Comparison of ENCODE assay signal across 28 mouse cellular contexts in the genomic region with DNA sequence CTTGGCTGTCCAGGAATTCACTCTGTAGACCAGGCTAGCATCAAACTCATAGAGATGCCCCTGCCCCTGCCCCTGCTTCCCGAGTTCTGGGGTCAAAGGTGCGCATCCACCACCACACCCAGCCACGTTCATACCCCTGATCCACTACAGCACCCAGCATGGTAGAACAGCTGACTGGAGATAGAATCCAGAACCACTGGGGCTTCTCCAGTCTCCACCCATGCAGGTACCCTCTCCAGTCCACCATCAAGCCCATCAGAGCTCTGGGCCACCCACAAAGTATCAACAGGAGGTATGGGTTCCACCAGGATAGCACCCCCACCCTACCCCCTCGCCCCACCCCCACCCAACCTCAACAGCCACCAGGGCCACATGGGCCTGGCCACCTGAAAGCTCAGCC. TPM values are rescaled to one million over a fixed set of nuclear protein-coding genes. Genes with fewer than 3 reads are reported as not detected.
DNase-seq lines count a peak whose midpoint lies in the region; ATAC-seq lines count a peak whose summit lies in the region.
"Had no signal": no experiment of that assay in that cellular context is flagged by ENCODE, and none has a peak within 500 bp of the region (broad histone marks: within the 10 kb centered on the region; RNA-seq: fewer than 3 reads in every experiment).

No protein-coding gene starts in this region.

- no peak overlapping the region for H3K9ac ChIP-seq in heart, embryonic 15.5 days
- H3K9ac ChIP-seq in limb, embryonic 12.5 days (replicated peaks): no peak overlapping the region
- H3K9ac ChIP-seq in embryonic facial prominence, embryonic 14.5 days (ENCODE audit: low read depth, low read length): no peak overlapping the region
- no peak overlapping the region for H3K9ac ChIP-seq in forebrain, embryonic 12.5 days
- H3K9ac ChIP-seq: intestine, embryonic 15.5 days; midbrain, embryonic 13.5 days; stomach, embryonic 15.5 days had no signal

- 70% methylated on average over 4 of the region's 4 CpGs for WGBS in heart, embryonic 15.5 days
- 73% methylated on average over 4 of the region's 4 CpGs for WGBS in limb, embryonic 12.5 days
- 82% methylated on average over 4 of the region's 4 CpGs for WGBS in limb, embryonic 10.5 days
- 80% methylated on average over 4 of the region's 4 CpGs for whole genome bisulfite sequencing in embryonic facial prominence, embryonic 10.5 days
- 66% methylated on average over 4 of the region's 4 CpGs for WGBS in embryonic facial prominence, embryonic 14.5 days
- 77% methylated on average over 4 of the region's 4 CpGs for WGBS in forebrain, embryonic 12.5 days

- no peak for ATAC-seq in heart, embryonic 15.5 days (replicated peaks; ENCODE audit: insufficient number of reproducible peaks, insufficient read depth, low FRiP score, low read depth)
- ATAC-seq in limb, embryonic 12.5 days (ENCODE audit: insufficient number of reproducible peaks, insufficient read depth, low FRiP score, low TSS enrichment, low read depth): no peak
- ATAC-seq in embryonic facial prominence, embryonic 14.5 days (ENCODE audit: low read depth): no peak
- no peak for ATAC-seq in forebrain, embryonic 12.5 days (ENCODE audit: low FRiP score)
- ATAC-seq: hindbrain, embryonic 16.5 days; intestine, embryonic 15.5 days; midbrain, embryonic 13.5 days had no signal

- H3K4me3 ChIP-seq in heart, embryonic 15.5 days: no peak overlapping the region
- no peak overlapping the region for H3K4me3 ChIP-seq in limb, embryonic 12.5 days (replicated peaks)
- no peak overlapping the region for H3K4me3 ChIP-seq in limb, embryonic 10.5 days
- H3K4me3 ChIP-seq in embryonic facial prominence, embryonic 10.5 days: 0 out of 2 replicates have a peak overlapping the region, but pooled peaks have one; percentile 3
- no peak overlapping the region for H3K4me3 ChIP-seq in embryonic facial prominence, embryonic 14.5 days (ENCODE audit: low read depth, low read length)
- no peak overlapping the region for H3K4me3 ChIP-seq in forebrain, embryonic 12.5 days (replicated peaks)
- H3K4me3 ChIP-seq: intestine, embryonic 15.5 days; left cerebral cortex, adult 2 months; megakaryocyte, embryonic 14.5 days; midbrain, embryonic 13.5 days; stomach, embryonic 15.5 days had no signal

- peaks cover 4% of the 10 kb centered on the region for H3K36me3 ChIP-seq in heart, embryonic 15.5 days
- peaks cover 21% of the 10 kb centered on the region for H3K36me3 ChIP-seq in limb, embryonic 12.5 days
- H3K36me3 ChIP-seq in limb, embryonic 10.5 days: peaks cover 28% of the 10 kb centered on the region
- peaks cover 25% of the 10 kb centered on the region for H3K36me3 ChIP-seq in embryonic facial prominence, embryonic 10.5 days (replicated peaks)
- peaks cover 21% of the 10 kb centered on the region for H3K36me3 ChIP-seq in embryonic facial prominence, embryonic 14.5 days (ENCODE audit: control insufficient read depth, insufficient read depth, low read length)
- H3K36me3 ChIP-seq in forebrain, embryonic 12.5 days (replicated peaks): no peaks in the 10 kb centered on the region
- H3K36me3 ChIP-seq: intestine, embryonic 15.5 days; midbrain, embryonic 13.5 days; stomach, embryonic 15.5 days had no signal

- no peak for DNase-seq in heart, postnatal 10 days
- no peak for DNase-seq in limb, embryonic 10.5 days (ENCODE audit: low spot score)
- DNase-seq in embryonic facial prominence, embryonic 10.5 days (ENCODE audit: low spot score): no peak
- DNase-seq in embryonic facial prominence, embryonic 14.5 days (ENCODE audit: low spot score): no peak
- DNase-seq in frontal cortex, postnatal 25 days (ENCODE audit: low spot score in 2 of 2): no peak
- DNase-seq: adrenal gland, postnatal 10 days; cerebellum, adult 9-10 months; left cerebral cortex, postnatal 4 days; lung, adult 2 months; thymus, postnatal 25 days had no signal

- intact Hi-C loops in heart, postnatal 10 days (cut with DNase I): no loop called here

- H3K4me1 ChIP-seq in heart, embryonic 15.5 days (replicated peaks): peaks cover 60% of the 10 kb centered on the region
- H3K4me1 ChIP-seq in limb, embryonic 12.5 days (replicated peaks): peaks cover 49% of the 10 kb centered on the region
- peaks cover 54% of the 10 kb centered on the region for H3K4me1 ChIP-seq in limb, embryonic 10.5 days
- H3K4me1 ChIP-seq in embryonic facial prominence, embryonic 10.5 days: peaks cover 59% of the 10 kb centered on the region
- H3K4me1 ChIP-seq in embryonic facial prominence, embryonic 14.5 days (ENCODE audit: control insufficient read depth, insufficient read depth, low read length): peaks cover 48% of the 10 kb centered on the region
- H3K4me1 ChIP-seq in forebrain, embryonic 12.5 days: peaks cover 5% of the 10 kb centered on the region

- peak overlapping the region; percentile 85; the same call in 1 of the 2 replicates for H3K4me2 ChIP-seq in heart, embryonic 15.5 days
- H3K4me2 ChIP-seq in limb, embryonic 12.5 days: 0 out of 2 replicates have a peak overlapping the region, but pooled peaks have one; percentile 2
- no peak overlapping the region for H3K4me2 ChIP-seq in embryonic facial prominence, embryonic 14.5 days (ENCODE audit: low read depth, low read length)
- H3K4me2 ChIP-seq in forebrain, embryonic 12.5 days: no peak overlapping the region
- H3K4me2 ChIP-seq: intestine, embryonic 15.5 days; midbrain, embryonic 13.5 days; stomach, embryonic 15.5 days had no signal

- H3K27ac ChIP-seq in heart, embryonic 15.5 days: peak overlapping the region; percentile 32
- no peak overlapping the region for H3K27ac ChIP-seq in limb, embryonic 12.5 days
- no peak overlapping the region for H3K27ac ChIP-seq in limb, embryonic 10.5 days
- H3K27ac ChIP-seq in embryonic facial prominence, embryonic 10.5 days (replicated peaks): no peak overlapping the region
- 0 out of 2 replicates have a peak overlapping the region, but pooled peaks have one; percentile 6 for H3K27ac ChIP-seq in embryonic facial prominence, embryonic 14.5 days (replicated peaks; ENCODE audit: low read depth, low read length)
- no peak overlapping the region for H3K27ac ChIP-seq in forebrain, embryonic 12.5 days
- H3K27ac ChIP-seq: intestine, embryonic 15.5 days; left cerebral cortex, adult 2 months; midbrain, embryonic 13.5 days; stomach, embryonic 15.5 days had no signal

- no peaks in the 10 kb centered on the region for H3K27me3 ChIP-seq in heart, embryonic 15.5 days
- no peaks in the 10 kb centered on the region for H3K27me3 ChIP-seq in limb, embryonic 12.5 days
- H3K27me3 ChIP-seq in limb, embryonic 10.5 days (ENCODE audit: low read depth, poor library complexity, severe bottlenecking): no peaks in the 10 kb centered on the region
- H3K27me3 ChIP-seq in embryonic facial prominence, embryonic 10.5 days (replicated peaks; ENCODE audit: low read depth, poor library complexity, severe bottlenecking): no peaks in the 10 kb centered on the region; the same call in 1 of the 2 replicates
- H3K27me3 ChIP-seq in embryonic facial prominence, embryonic 14.5 days (replicated peaks; ENCODE audit: control insufficient read depth, insufficient read depth, low read length): no peaks in the 10 kb centered on the region
- peaks cover 9% of the 10 kb centered on the region; the same call in 1 of the 2 replicates for H3K27me3 ChIP-seq in forebrain, embryonic 12.5 days
- H3K27me3 ChIP-seq: intestine, embryonic 15.5 days; stomach, embryonic 15.5 days had no signal

- H3K9me3 ChIP-seq in heart, embryonic 15.5 days (replicated peaks): no peaks in the 10 kb centered on the region
- H3K9me3 ChIP-seq in limb, embryonic 12.5 days: no peaks in the 10 kb centered on the region
- H3K9me3 ChIP-seq in limb, embryonic 10.5 days (replicated peaks): no peaks in the 10 kb centered on the region
- H3K9me3 ChIP-seq in embryonic facial prominence, embryonic 10.5 days: no peaks in the 10 kb centered on the region
- no peaks in the 10 kb centered on the region for H3K9me3 ChIP-seq in embryonic facial prominence, embryonic 14.5 days (ENCODE audit: control insufficient read depth, low read length)
- H3K9me3 ChIP-seq in forebrain, embryonic 12.5 days: no peaks in the 10 kb centered on the region
- H3K9me3 ChIP-seq: intestine, embryonic 15.5 days; megakaryocyte, embryonic 14.5 days; midbrain, embryonic 13.5 days; stomach, embryonic 15.5 days had no signal

RNA-seq across cellular contexts. Expression of a gene that starts 2.0 kb away (rescaled TPM):
- polyA plus RNA-seq in heart, embryonic 15.5 days (2015; fragmentation: Nextera tagmentation; extraction: Ambion mirVana): 52.1 and 60.0 TPM in 2 replicates
- total RNA-seq in heart, postnatal 10 days (2021): 100 to 1,000 TPM in 1 of 2 experiments, 10 to 100 TPM in 1; 97.7 to 104 TPM
- polyA plus RNA-seq in limb, embryonic 12.5 days (2016; fragmentation: Nextera tagmentation; extraction: Ambion mirVana): 51.2 and 56.3 TPM in 2 replicates
- 29.1 and 31.5 TPM in 2 replicates for polyA plus RNA-seq in limb, embryonic 10.5 days (2016; fragmentation: Nextera tagmentation; extraction: Ambion mirVana)
- polyA plus RNA-seq in embryonic facial prominence, embryonic 10.5 days (2016; fragmentation: Nextera tagmentation; extraction: Ambion mirVana): 30.9 and 31.0 TPM in 2 replicates
- polyA plus RNA-seq in embryonic facial prominence, embryonic 14.5 days (2014; fragmentation: Nextera tagmentation; extraction: Ambion mirVana): 83.8 and 102 TPM in 2 replicates
- polyA plus RNA-seq in forebrain, embryonic 12.5 days (2016; fragmentation: Nextera tagmentation; extraction: Ambion mirVana): 21.6 and 24.9 TPM in 2 replicates

RNA-seq across cellular contexts. Expression of a gene that starts 6.1 kb away (rescaled TPM):
- 12.1 and 17.6 TPM in 2 replicates for polyA plus RNA-seq in heart, embryonic 15.5 days (2015; fragmentation: Nextera tagmentation; extraction: Ambion mirVana)
- 10 to 100 TPM; 47.0 to 49.5 TPM for total RNA-seq in heart, postnatal 10 days (2021)
- polyA plus RNA-seq in limb, embryonic 12.5 days (2016; fragmentation: Nextera tagmentation; extraction: Ambion mirVana): 23.5 and 26.0 TPM in 2 replicates
- polyA plus RNA-seq in limb, embryonic 10.5 days (2016; fragmentation: Nextera tagmentation; extraction: Ambion mirVana): 13.3 and 13.5 TPM in 2 replicates
- polyA plus RNA-seq in embryonic facial prominence, embryonic 10.5 days (2016; fragmentation: Nextera tagmentation; extraction: Ambion mirVana): 10.6 and 12.2 TPM in 2 replicates
- polyA plus RNA-seq in embryonic facial prominence, embryonic 14.5 days (2014; fragmentation: Nextera tagmentation; extraction: Ambion mirVana): 23.0 and 23.4 TPM in 2 replicates
- 16.3 and 16.6 TPM in 2 replicates for polyA plus RNA-seq in forebrain, embryonic 12.5 days (2016; fragmentation: Nextera tagmentation; extraction: Ambion mirVana)

RNA-seq across cellular contexts. Expression of a gene that starts 30.1 kb away (rescaled TPM):
- polyA plus RNA-seq in heart, embryonic 15.5 days (2015; fragmentation: Nextera tagmentation; extraction: Ambion mirVana): 141 and 144 TPM in 2 replicates
- total RNA-seq in heart, postnatal 10 days (2021): 100 to 1,000 TPM; 583 to 610 TPM
- 32.3 and 32.5 TPM in 2 replicates for polyA plus RNA-seq in limb, embryonic 12.5 days (2016; fragmentation: Nextera tagmentation; extraction: Ambion mirVana)
- polyA plus RNA-seq in limb, embryonic 10.5 days (2016; fragmentation: Nextera tagmentation; extraction: Ambion mirVana): 29.7 and 31.5 TPM in 2 replicates
- polyA plus RNA-seq in embryonic facial prominence, embryonic 10.5 days (2016; fragmentation: Nextera tagmentation; extraction: Ambion mirVana): 38.2 and 38.6 TPM in 2 replicates
- polyA plus RNA-seq in embryonic facial prominence, embryonic 14.5 days (2014; fragmentation: Nextera tagmentation; extraction: Ambion mirVana): 37.0 and 37.5 TPM in 2 replicates
- polyA plus RNA-seq in forebrain, embryonic 12.5 days (2016; fragmentation: Nextera tagmentation; extraction: Ambion mirVana): 61.2 and 63.1 TPM in 2 replicates

RNA-seq across cellular contexts. Expression of a gene that starts 51.0 kb away (rescaled TPM):
- polyA plus RNA-seq in heart, embryonic 15.5 days (2015; fragmentation: Nextera tagmentation; extraction: Ambion mirVana): 130 and 171 TPM in 2 replicates
- total RNA-seq in heart, postnatal 10 days (2021): 100 to 1,000 TPM; 204 to 360 TPM
- 0.28 TPM in 1 of 2 replicates, not detected in the other for polyA plus RNA-seq in limb, embryonic 12.5 days (2016; fragmentation: Nextera tagmentation; extraction: Ambion mirVana)
- not detected in 2 replicates for polyA plus RNA-seq in limb, embryonic 10.5 days (2016; fragmentation: Nextera tagmentation; extraction: Ambion mirVana)
- polyA plus RNA-seq in embryonic facial prominence, embryonic 10.5 days (2016; fragmentation: Nextera tagmentation; extraction: Ambion mirVana): 0.20 TPM in 1 of 2 replicates, not detected in the other
- 0.28 TPM in 1 of 2 replicates, not detected in the other for polyA plus RNA-seq in embryonic facial prominence, embryonic 14.5 days (2014; fragmentation: Nextera tagmentation; extraction: Ambion mirVana)
- polyA plus RNA-seq in forebrain, embryonic 12.5 days (2016; fragmentation: Nextera tagmentation; extraction: Ambion mirVana): not detected in 2 replicates
- total RNA-seq: adrenal gland, postnatal 10 days; gastrocnemius, adult 18-20 months; hematopoietic stem cell, adult 5-6 weeks; layer of hippocampus, postnatal 10 days; left cerebral cortex, adult 2 months; left cerebral cortex, postnatal 4 days; MEL; monocyte, adult 5-6 weeks; neutrophil, adult 5-6 weeks had no signal
- polyA plus RNA-seq: forebrain, embryonic 11.5 days; gonadal fat pad, adult 2 months; intestine, embryonic 15.5 days; kidney, embryonic 14.5 days; lung, adult 2 months; midbrain, embryonic 13.5 days; stomach, embryonic 15.5 days had no signal

Comparison
In these comparisons a context has a peak if more than half of its experiments do, and no peak if none do; other contexts are left out.
1. H3K27ac ChIP-seq: peak in heart, embryonic 15.5 days (single experiment) and embryonic facial prominence, embryonic 14.5 days (single experiment); none in limb, embryonic 12.5 days (single experiment), limb, embryonic 10.5 days (single experiment), embryonic facial prominence, embryonic 10.5 days (single experiment) and forebrain, embryonic 12.5 days (single experiment).
2. H3K4me2 ChIP-seq: peak in heart, embryonic 15.5 days (single experiment) and limb, embryonic 12.5 days (single experiment); none in embryonic facial prominence, embryonic 14.5 days (single experiment) and forebrain, embryonic 12.5 days (single experiment).